Mouse (Mus musculus): Measurements from ENCODE around the gene Trh. TPM values are rescaled to one million over a fixed set of nuclear protein-coding genes. Genes with fewer than 3 reads are reported as not detected.
A peak's percentile ranks its signal among the peaks of the same experiment; 100 is the strongest.

The Trh gene
- total RNA-seq, 2 experiments from 2014 or later, result not detected

- DNase-seq, result no peak
Measured at GRCm38 (mm10) chr6:92222021-92222420, 22.4 kb downstream of the Trh start.

DNA sequence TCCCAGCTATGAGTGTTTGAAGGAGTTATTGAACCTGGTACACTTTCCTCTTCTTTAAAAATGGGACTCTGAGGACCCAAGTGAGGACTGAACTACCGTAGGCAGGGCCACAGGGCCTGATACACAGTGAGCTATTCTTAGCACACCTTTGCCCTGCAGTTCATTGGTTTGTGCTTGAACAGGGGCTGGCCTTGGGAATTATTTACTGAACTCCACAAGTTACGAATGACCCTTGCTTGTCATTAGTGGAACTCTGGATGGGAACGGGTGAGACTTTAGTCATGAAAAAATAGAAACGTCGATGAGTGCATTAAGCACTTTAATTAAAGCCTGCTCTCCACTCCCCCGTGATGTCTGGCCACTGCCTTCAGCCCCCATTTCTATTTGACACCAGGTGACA is 22.8 kb downstream of the Trh start:
- no peak for DNase-seq

GRCm38 (mm10) chr6:92219445-92219844 is 25.0 kb downstream of the Trh start:
- DNase-seq, result peak; percentile 45

DNA sequence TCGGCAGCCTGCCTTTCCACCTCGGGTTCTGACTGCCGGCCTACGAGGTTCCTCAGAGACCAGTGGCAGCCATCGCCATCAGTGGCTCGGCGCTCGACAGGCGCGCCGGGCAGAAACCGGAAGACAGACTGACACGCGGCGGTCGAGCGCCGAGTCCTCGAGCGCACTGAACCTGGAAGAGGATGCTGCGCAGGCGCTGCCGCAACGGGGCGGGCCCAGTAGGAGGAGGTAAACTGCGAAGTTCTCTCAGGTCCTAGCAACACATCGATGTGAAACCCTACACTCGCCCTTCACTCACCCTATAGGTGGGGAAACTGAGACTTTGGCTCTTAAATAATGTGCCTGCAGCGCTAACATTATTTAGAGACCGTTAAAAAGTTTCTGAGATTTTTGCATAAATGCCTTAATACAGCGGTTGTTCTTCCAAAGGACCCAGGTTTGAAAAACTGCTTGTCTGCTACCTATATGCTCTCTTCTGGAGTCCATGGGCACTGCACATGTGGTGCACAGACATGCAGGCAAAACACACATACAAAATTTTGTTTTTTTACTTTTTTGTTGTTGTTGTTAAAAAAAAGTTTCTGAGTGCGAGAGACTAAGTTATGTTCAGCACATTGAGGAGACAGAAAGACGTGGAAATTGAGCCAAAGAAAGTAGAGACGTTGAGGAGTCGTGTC is 29.5 kb downstream of the Trh start, which contains the start of gene Rbsn:
Gene Rbsn, minus strand, starts transcription at position 153 of the 677 bp plus-strand sequence.
- peak; percentile 92 for DNase-seq

GRCm38 (mm10) chr6:92214055-92214772 is 30.2 kb downstream of the Trh start:
- DNase-seq, result peak; percentile 6

- no peak for DNase-seq
Measured at GRCm38 (mm10) chr6:92199414-92199813, 45.0 kb downstream of the Trh start.

Other genes with a start within 250 kb of the Trh start
- 10 to 100 TPM; 43.6 to 46.4 TPM for gene Nr2c2, start 153.3 kb downstream of the Trh start, total RNA-seq (2021)
- gene Mrps25, start 60.6 kb downstream of the Trh start, total RNA-seq (2021), result 10 to 100 TPM; 55.7 to 56.8 TPM
- 10 to 100 TPM; 16.1 to 21.5 TPM for gene Rbsn, start 29.7 kb downstream of the Trh start, total RNA-seq (2021)

All from heart, postnatal 4 days (tissue).